19 mouse cellular contexts compared by ENCODE assay signal in the genomic region with DNA sequence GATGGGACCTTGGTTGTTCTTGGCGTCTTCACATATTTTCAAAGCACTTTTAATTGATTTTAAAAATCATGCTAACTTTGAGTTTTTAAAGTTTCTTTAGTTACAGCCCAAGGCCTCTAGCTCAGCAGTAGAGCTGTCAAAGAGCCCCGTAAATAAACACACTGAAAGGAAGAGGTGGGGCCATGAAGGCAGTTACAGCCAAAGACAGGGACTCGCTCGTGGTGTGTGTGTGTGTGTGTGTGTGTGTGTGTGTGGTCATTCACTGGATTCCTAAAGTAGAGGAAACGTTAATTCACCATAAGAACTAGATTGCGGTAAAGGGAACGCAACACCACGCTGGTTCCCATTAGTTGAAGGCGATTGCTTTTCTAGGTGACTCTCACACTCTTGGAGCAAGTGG. TPM values are rescaled to one million over a fixed set of nuclear protein-coding genes. Genes with fewer than 3 reads are reported as not detected.
DNase-seq lines count a peak whose midpoint lies in the region; ATAC-seq and TF ChIP-seq lines count a peak whose summit lies in the region.
"Had no signal": no experiment of that assay in that cellular context is flagged by ENCODE, and none has a peak within 500 bp of the region (broad histone marks: within the 10 kb centered on the region; RNA-seq: fewer than 3 reads in every experiment).

No protein-coding gene starts in this region.

- no peaks in the 10 kb centered on the region for H3K9me3 ChIP-seq in megakaryocyte, embryonic 14.5 days
- H3K9me3 ChIP-seq in liver, postnatal 0 days (ENCODE audit: low read length), result no peaks in the 10 kb centered on the region
- H3K9me3 ChIP-seq: embryonic facial prominence, embryonic 10.5 days had no signal

- ATAC-seq in megakaryocyte, adult 5-6 weeks (ENCODE audit: poor library complexity, severe bottlenecking), result no peak
- no peak for ATAC-seq in liver, postnatal 0 days
- ATAC-seq: activated CD4-positive, CD25-positive, alpha-beta regulatory T cell, adult 4 months; forebrain, embryonic 16.5 days; intestine, embryonic 16.5 days; midbrain, embryonic 16.5 days had no signal

- no peaks in the 10 kb centered on the region for H3K36me3 ChIP-seq in megakaryocyte, embryonic 14.5 days (replicated peaks; ENCODE audit: low read length)
- H3K36me3 ChIP-seq in liver, postnatal 0 days (replicated peaks; ENCODE audit: insufficient read depth, low read length), result no peaks in the 10 kb centered on the region
- H3K36me3 ChIP-seq: embryonic facial prominence, embryonic 10.5 days had no signal

- TF ChIP-seq CTCF in liver, postnatal 0 days (IDR thresholded peaks at IDR 0.05; ENCODE audit: low read depth), result no peak

- no peak overlapping the region for H3K4me2 ChIP-seq in liver, postnatal 0 days (ENCODE audit: low read depth, low read length)
- H3K4me2 ChIP-seq: hindbrain, embryonic 14.5 days; lung, embryonic 14.5 days had no signal

- H3K27me3 ChIP-seq in megakaryocyte, embryonic 14.5 days (replicated peaks), result no peaks in the 10 kb centered on the region
- H3K27me3 ChIP-seq in liver, postnatal 0 days (ENCODE audit: insufficient read depth, low read length), result no peaks in the 10 kb centered on the region

- no peak for TF ChIP-seq EP300 in liver, postnatal 0 days (IDR thresholded peaks at IDR 0.05; ENCODE audit: low read depth)

- WGBS in liver, postnatal 0 days (ENCODE audit: insufficient replicate concordance), result 45% methylated on average over 9 of the region's 9 CpGs

- H3K4me1 ChIP-seq in megakaryocyte, embryonic 14.5 days, result peaks cover 60% of the 10 kb centered on the region
- H3K4me1 ChIP-seq in liver, postnatal 0 days (ENCODE audit: insufficient read depth), result peaks cover 10% of the 10 kb centered on the region; the same call in 1 of the 2 replicates
- H3K4me1 ChIP-seq: embryonic facial prominence, embryonic 10.5 days had no signal

- H3K9ac ChIP-seq in liver, postnatal 0 days (replicated peaks), result no peak overlapping the region
- H3K9ac ChIP-seq: hindbrain, embryonic 14.5 days; lung, embryonic 14.5 days had no signal

- peak overlapping the region; percentile 16 for H3K4me3 ChIP-seq in megakaryocyte, embryonic 14.5 days (replicated peaks)
- H3K4me3 ChIP-seq in liver, postnatal 0 days (ENCODE audit: low read depth, low read length), result no peak overlapping the region
- H3K4me3 ChIP-seq: embryonic facial prominence, embryonic 10.5 days; erythroblast, embryonic 14.5 days; heart, adult 2 months had no signal

- peak; percentile 80 for DNase-seq in heart, adult 11 months
- DNase-seq in heart, postnatal 4 days, result no peak
- no peak for DNase-seq in liver, postnatal 0 days
- peak; percentile 40 to 58 for DNase-seq in thymus, postnatal 36 days
- DNase-seq in embryo, embryonic 10.5 days (ENCODE audit: low spot score), result no peak
- no peak for DNase-seq in layer of hippocampus, adult 9-11 months
- DNase-seq: cerebellum, postnatal 14 days; lung, embryonic 14.5 days; right cerebral cortex, postnatal 4 days had no signal

- peak overlapping the region; percentile 26; the same call in 1 of the 2 replicates for H3K27ac ChIP-seq in liver, postnatal 0 days (ENCODE audit: low read depth)
- H3K27ac ChIP-seq: embryonic facial prominence, embryonic 10.5 days; heart, adult 2 months; hindbrain, embryonic 14.5 days had no signal

RNA-seq across cellular contexts. Expression of a gene that starts 43.2 kb away (rescaled TPM):
- total RNA-seq in heart, postnatal 4 days (2021), result 10 to 100 TPM; 25.9 to 28.7 TPM
- polyA plus RNA-seq in megakaryocyte, embryonic 14.5 days (2012; ENCODE audit: insufficient read depth, low replicate concordance), result 6.0 and 6.3 TPM in 2 replicates
- 52.2 and 53.5 TPM in 2 replicates for total RNA-seq in megakaryocyte, adult 5-6 weeks (2015)
- total RNA-seq in megakaryocyte, adult 5-6 weeks (2017), result 90.8 and 98.4 TPM in 2 replicates
- polyA plus RNA-seq in liver, postnatal 0 days (2015; fragmentation: Nextera tagmentation; extraction: Ambion mirVana), result 5.4 and 5.9 TPM in 2 replicates

Comparison
In these comparisons a context has a peak if more than half of its experiments do, and no peak if none do; other contexts are left out.
1. DNase-seq: peak in heart, adult 11 months (single experiment) and thymus, postnatal 36 days (2 of 2); none in heart, postnatal 4 days (single experiment), liver, postnatal 0 days (single experiment), embryo, embryonic 10.5 days (single experiment) and layer of hippocampus, adult 9-11 months (single experiment).